Mouse (Mus musculus): Measurements from ENCODE around the gene Lsm14b. TPM values are rescaled to one million over a fixed set of nuclear protein-coding genes. Genes with fewer than 3 reads are reported as not detected.

Lsm14b gene
- total and polyA plus RNA-seq, 3 experiments = 12.2 to 16.5 (median 15.3) TPM

- Histone ChIP-seq H3K79me2 (replicated peaks; ENCODE audit: control insufficient read depth, extremely low read depth, insufficient read depth, poor library complexity, severe bottlenecking) (0 out of 2 replicates have a peak, but pooled peaks cover 5% of the 10 kb centered on the region), H3K36me3 (replicated peaks in 1 of 2; ENCODE audit: control insufficient read depth in 1 of 2, insufficient read depth in 1 of 2, low read length in 1 of 2) (peaks cover 18 to 38% of the 10 kb centered on the region in 2 experiments), H3K4me2 (ENCODE audit: insufficient read depth, low read depth, poor library complexity, severe bottlenecking) (peak overlapping the region; percentile 59), H3K27ac (ENCODE audit: insufficient read depth, low read depth) (peak overlapping the region; percentile 13), H3K27me3 (replicated peaks) (peaks cover 35% of the 10 kb centered on the region), H3K4me1 (ENCODE audit: control insufficient read depth in 1 of 2, insufficient read depth in 2 of 2) (peaks cover 11 to 30% of the 10 kb centered on the region in 2 experiments), H3K4me3 (replicated peaks in 1 of 3; ENCODE audit: low read depth in 2 of 3, low read length in 2 of 3, poor library complexity in 1 of 3) (peak overlapping the region; percentile 53 to 96 (median 81)), H3K9ac (ENCODE audit: insufficient read depth, low read depth) (peak overlapping the region; percentile 92), H3K9me3 (replicated peaks; ENCODE audit: low read length) (no peaks in the 10 kb centered on the region)
- no peak for DNase-seq (ENCODE audit: extremely low read depth)
- TF ChIP-seq JUN (IDR thresholded peaks at IDR 0.05; ENCODE audit: insufficient read depth, low read depth, low read length) = no peak
- peak; percentile 42; the same call in 1 of the 2 replicates for TF ChIP-seq MXI1 (IDR thresholded peaks at IDR 0.05; ENCODE audit: low read depth, low read length)
- TF ChIP-seq MYC (IDR thresholded peaks at IDR 0.05; ENCODE audit: low read depth, low read length) = no peak
- no peak for TF ChIP-seq GABPA (IDR thresholded peaks at IDR 0.05; ENCODE audit: insufficient replicate concordance, low read depth, low read length)
- no peak for TF ChIP-seq PAX5 (IDR thresholded peaks at IDR 0.05; ENCODE audit: low read length)
- no peak for TF ChIP-seq USF2 (conservative IDR thresholded peaks at IDR 0.05; ENCODE audit: low read depth, low read length)
- no peak for TF ChIP-seq EP300 (IDR thresholded peaks at IDR 0.05; ENCODE audit: low read length)
- no peak for TF ChIP-seq ZNF384 (IDR thresholded peaks at IDR 0.05; ENCODE audit: low read depth, low read length)
- in situ Hi-C loops (cut with MboI; ENCODE audit: low pct_ligation_motif_present, low pct_unique_long_range_greater_than_20kb, low sequenced_read_pairs) = no loop called here
- dilution Hi-C loops (cut with MboI; ENCODE audit: extremely low pct_ligation_motif_present, extremely low pct_unique_long_range_greater_than_20kb, low sequenced_read_pairs) = no loop called here
Measured at GRCm38 (mm10) chr2:180025135-180025860, 511 bp downstream of the Lsm14b start.

DNA sequence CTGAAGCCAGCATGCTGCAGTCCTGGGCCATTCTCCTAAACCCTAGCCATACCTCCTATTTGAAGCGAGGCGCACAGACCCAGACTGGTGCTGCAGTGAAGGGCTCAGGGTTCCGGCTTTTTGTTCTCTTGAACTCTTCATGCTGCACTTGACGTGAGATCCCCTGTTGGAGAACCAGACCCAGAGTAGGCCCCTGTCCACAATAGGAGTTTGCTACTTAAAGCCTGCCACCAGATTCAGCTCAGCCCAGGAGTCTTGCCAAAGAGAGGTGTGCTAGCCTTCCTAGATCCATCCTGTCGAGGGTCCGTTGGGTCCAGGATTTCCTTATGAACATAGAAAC, 1.0 kb downstream of the Lsm14b start:
- H3K4me2 ChIP-seq (ENCODE audit: insufficient read depth, low read depth, poor library complexity, severe bottlenecking) = peak overlapping the region; percentile 59
- H3K9ac ChIP-seq (ENCODE audit: insufficient read depth, low read depth) = peak overlapping the region; percentile 92
- dilution Hi-C loops (cut with MboI; ENCODE audit: extremely low pct_ligation_motif_present, extremely low pct_unique_long_range_greater_than_20kb, low sequenced_read_pairs) = no loop called here
- TF ChIP-seq MXI1 (IDR thresholded peaks at IDR 0.05; ENCODE audit: low read depth, low read length) = 0 out of 2 replicates have a peak, but pooled peaks have one; percentile 5
- TF ChIP-seq ETS1 (conservative IDR thresholded peaks at IDR 0.05; ENCODE audit: low read depth, low read length) = no peak
- peaks cover 30% of the 10 kb centered on the region for H3K27me3 ChIP-seq (replicated peaks)
- DNase-seq (ENCODE audit: extremely low read depth) = no peak
- H3K4me1 ChIP-seq (ENCODE audit: control insufficient read depth in 1 of 2, insufficient read depth in 2 of 2) = peaks cover 11 to 30% of the 10 kb centered on the region in 2 experiments
- H3K4me3 ChIP-seq (replicated peaks in 1 of 3; ENCODE audit: low read depth in 2 of 3, low read length in 2 of 3, poor library complexity in 1 of 3) = peak overlapping the region; percentile 53 to 96 (median 81)
- H3K79me2 ChIP-seq (replicated peaks; ENCODE audit: control insufficient read depth, extremely low read depth, insufficient read depth, poor library complexity, severe bottlenecking) = 0 out of 2 replicates have a peak, but pooled peaks cover 5% of the 10 kb centered on the region
- in situ Hi-C loops (cut with MboI; ENCODE audit: low pct_ligation_motif_present, low pct_unique_long_range_greater_than_20kb, low sequenced_read_pairs) = no loop called here
- H3K27ac ChIP-seq (ENCODE audit: insufficient read depth, low read depth) = no peak overlapping the region
- H3K9me3 ChIP-seq (replicated peaks; ENCODE audit: low read length) = no peaks in the 10 kb centered on the region
- H3K36me3 ChIP-seq (replicated peaks in 1 of 2; ENCODE audit: control insufficient read depth in 1 of 2, insufficient read depth in 1 of 2, low read length in 1 of 2) = peaks cover 21 to 43% of the 10 kb centered on the region in 2 experiments

DNA sequence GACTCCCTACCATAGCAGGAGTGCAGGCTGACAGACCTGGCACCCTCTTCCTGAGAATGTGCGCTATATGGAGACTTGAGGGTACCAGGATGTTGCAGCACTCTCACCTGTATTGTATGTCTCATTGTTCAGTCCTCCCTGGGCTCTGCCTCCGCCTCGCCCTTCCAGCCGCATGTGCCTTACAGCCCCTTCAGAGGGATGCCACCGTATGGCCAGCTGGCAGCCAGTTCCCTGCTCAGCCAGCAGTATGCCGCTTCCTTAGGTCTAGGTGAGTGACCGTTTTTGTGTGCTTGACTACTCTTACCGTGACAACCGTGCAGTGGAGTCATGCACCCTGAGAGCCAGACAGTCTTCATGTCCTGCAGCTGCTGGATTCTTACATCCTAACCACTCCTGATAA, 3.0 kb downstream of the Lsm14b start:
- Histone ChIP-seq H3K9me3 (replicated peaks; ENCODE audit: low read length) (no peaks in the 10 kb centered on the region), H3K36me3 (replicated peaks in 1 of 2; ENCODE audit: control insufficient read depth in 1 of 2, insufficient read depth in 1 of 2, low read length in 1 of 2) (peaks cover 32 to 63% of the 10 kb centered on the region in 2 experiments), H3K4me2 (ENCODE audit: insufficient read depth, low read depth, poor library complexity, severe bottlenecking) (no peak overlapping the region), H3K9ac (ENCODE audit: insufficient read depth, low read depth) (no peak overlapping the region), H3K79me2 (replicated peaks; ENCODE audit: control insufficient read depth, extremely low read depth, insufficient read depth, poor library complexity, severe bottlenecking) (0 out of 2 replicates have a peak, but pooled peaks cover 5% of the 10 kb centered on the region), H3K27me3 (replicated peaks) (peaks cover 13% of the 10 kb centered on the region), H3K27ac (ENCODE audit: insufficient read depth, low read depth) (no peak overlapping the region), H3K4me1 (ENCODE audit: control insufficient read depth in 1 of 2, insufficient read depth in 2 of 2) (peaks cover 11 to 30% of the 10 kb centered on the region in 2 experiments), H3K4me3 (replicated peaks in 1 of 3; ENCODE audit: low read depth in 2 of 3, low read length in 2 of 3, poor library complexity in 1 of 3) (no peak overlapping the region)
- no peak for DNase-seq (ENCODE audit: extremely low read depth)
- TF ChIP-seq MAZ (IDR thresholded peaks at IDR 0.05; ENCODE audit: low read depth, low read length) = no peak
- TF ChIP-seq TBP (conservative IDR thresholded peaks at IDR 0.05; ENCODE audit: low read depth, low read length) = no peak
- no peak for TF ChIP-seq CTCF (conservative IDR thresholded peaks at IDR 0.05 in 1 of 2, IDR thresholded peaks at IDR 0.05 in 1 of 2; ENCODE audit: low read depth in 2 of 2, low read length in 2 of 2)
- TF ChIP-seq ZNF384 (IDR thresholded peaks at IDR 0.05; ENCODE audit: low read depth, low read length) = no peak
- TF ChIP-seq NRF1 (IDR thresholded peaks at IDR 0.05; ENCODE audit: low read depth, low read length) = no peak
- TF ChIP-seq ZKSCAN1 (IDR thresholded peaks at IDR 0.05; ENCODE audit: borderline replicate concordance, low read depth, low read length) = no peak
- TF ChIP-seq E2F4 (IDR thresholded peaks at IDR 0.05; ENCODE audit: insufficient replicate concordance, low read depth, low read length) = no peak
- TF ChIP-seq UBTF (IDR thresholded peaks at IDR 0.05; ENCODE audit: low read depth, low read length) = no peak
- no peak for TF ChIP-seq HCFC1 (IDR thresholded peaks at IDR 0.05; ENCODE audit: low read depth, low read length)
- TF ChIP-seq JUN (IDR thresholded peaks at IDR 0.05; ENCODE audit: insufficient read depth, low read depth, low read length) = no peak
- no peak for TF ChIP-seq SIN3A (IDR thresholded peaks at IDR 0.05; ENCODE audit: low read length)
- dilution Hi-C loops (cut with MboI; ENCODE audit: extremely low pct_ligation_motif_present, extremely low pct_unique_long_range_greater_than_20kb, low sequenced_read_pairs) = no loop called here
- in situ Hi-C loops (cut with MboI; ENCODE audit: low pct_ligation_motif_present, low pct_unique_long_range_greater_than_20kb, low sequenced_read_pairs) = no loop called here
